Mouse (Mus musculus) hindbrain, embryonic 16.5 days (tissue): ENCODE measurements at regions not wholly inside any gene's neighbourhood (a gene's known extent, or its start where the extent isn't known, plus 50 kb on each side); places are given as distances from the start of the nearest gene placed in this dataset.
A peak's percentile ranks its signal among the peaks of the same experiment; 100 is the strongest.

Source experiments
- ATAC-seq: fragments of 200-750 bp; cut with Nextera tagmentation; 2 replicates; pipeline ENCODE4 v1.8.0; 2017; ENCODE audit warnings: moderate TSS enrichment, moderate library complexity
- H3K27ac ChIP-seq: fragments of 300-500 bp; sonication (generic); 2 replicates; pipeline ENCODE4 v1.5.1; 2014; ENCODE audit warnings: low read depth, mild to moderate bottlenecking, control low read depth, low read length, moderate library complexity
- H3K27me3 ChIP-seq: fragments of 300-500 bp; sonication (generic); replicated peaks from 2 replicates; pipeline ENCODE4 v1.6.1; 2014; ENCODE audit warnings: low read length; ENCODE audit not compliant: control insufficient read depth, insufficient read depth
- H3K36me3 ChIP-seq: fragments of 300-500 bp; sonication (generic); 2 replicates; pipeline ENCODE4 v1.6.1; 2014; ENCODE audit warnings: mild to moderate bottlenecking, low read length, moderate library complexity, mixed read lengths; ENCODE audit not compliant: control insufficient read depth, insufficient read depth
- H3K4me1 ChIP-seq: fragments of 300-500 bp; sonication (generic); 2 replicates; pipeline ENCODE4 v1.6.1; 2014; ENCODE audit warnings: low read depth, low read length; ENCODE audit not compliant: control insufficient read depth, insufficient read depth
- H3K4me2 ChIP-seq: fragments of 300-500 bp; sonication (generic); 2 replicates; pipeline ENCODE4 v1.6.1; 2014; ENCODE audit warnings: mild to moderate bottlenecking, low read length, control low read depth, moderate library complexity
- H3K4me3 ChIP-seq: fragments of 300-500 bp; sonication (generic); 2 replicates; pipeline ENCODE4 v1.5.1; 2014; ENCODE audit warnings: mild to moderate bottlenecking, low read length, control low read depth, moderate library complexity
- H3K9ac ChIP-seq: fragments of 300-500 bp; sonication (generic); 2 replicates; pipeline ENCODE4 v1.6.1; 2014; ENCODE audit warnings: low read depth, mild to moderate bottlenecking, control low read depth, low read length, moderate library complexity
- H3K9me3 ChIP-seq: fragments of 300-500 bp; sonication (generic); 2 replicates; pipeline ENCODE4 v1.6.1; 2014; ENCODE audit warnings: mild to moderate bottlenecking, low read length, moderate library complexity; ENCODE audit not compliant: control insufficient read depth
- WGBS: fragments of 180-500 bp; shearing (Covaris S2); extraction: QIAGEN DNeasy Blood & Tissue Kit; methylation state at CpG from one replicate; pipeline ENCODE4 v1.1.7; 2014; 5-methylcytosine and 5-hydroxymethylcytosine counted together

DNA sequence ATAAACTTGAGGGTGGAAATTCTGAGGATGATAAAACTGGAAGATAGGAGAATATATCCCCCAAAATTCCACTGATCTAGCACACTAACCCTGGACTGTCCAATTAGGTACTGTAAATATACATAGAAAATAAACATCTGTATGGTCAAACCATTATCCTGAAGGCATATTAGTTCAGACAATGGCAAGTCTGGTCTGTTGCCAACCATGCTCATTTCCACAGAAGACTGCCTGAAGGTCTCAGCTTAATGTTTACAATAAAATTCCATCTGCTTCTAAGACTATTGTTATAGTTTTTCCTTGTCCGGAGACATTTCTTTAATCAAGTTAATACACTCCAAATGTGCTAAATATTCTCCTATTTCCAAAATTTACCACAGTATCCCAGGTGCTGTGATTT, 441.2 kb downstream of the Sorl1 start:
- no peaks in the 10 kb centered on the region for H3K9me3 ChIP-seq
- H3K4me2 ChIP-seq = no peak overlapping the region
- H3K27ac ChIP-seq = no peak overlapping the region
- 79% methylated on average over 1 of the region's 1 CpGs for WGBS
- H3K9ac ChIP-seq = no peak overlapping the region
- no peak for ATAC-seq
- no peaks in the 10 kb centered on the region for H3K4me1 ChIP-seq
- no peaks in the 10 kb centered on the region for H3K36me3 ChIP-seq
- H3K4me3 ChIP-seq = no peak overlapping the region
- H3K27me3 ChIP-seq = no peaks in the 10 kb centered on the region

DNA sequence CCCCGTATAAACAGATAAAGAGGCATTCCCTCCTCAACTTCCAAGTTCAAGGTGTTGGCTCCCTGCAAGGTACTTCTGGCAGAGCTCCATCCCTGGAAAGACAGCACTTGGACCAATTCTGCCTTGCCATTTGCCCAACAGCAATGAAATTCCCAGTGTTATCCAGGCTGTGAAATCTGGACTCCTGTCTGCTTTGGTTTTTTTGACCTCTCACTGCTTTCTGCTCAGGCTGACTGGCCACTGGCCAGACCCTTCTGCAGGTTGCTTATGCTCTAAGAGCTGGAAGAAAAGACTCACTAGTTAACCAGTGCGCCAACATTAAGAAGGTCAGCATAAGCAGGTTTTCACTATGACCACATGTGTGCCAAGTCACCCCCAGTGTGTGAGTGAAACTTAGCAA, 448.4 kb downstream of the Sorl1 start:
- no peak for ATAC-seq

DNA sequence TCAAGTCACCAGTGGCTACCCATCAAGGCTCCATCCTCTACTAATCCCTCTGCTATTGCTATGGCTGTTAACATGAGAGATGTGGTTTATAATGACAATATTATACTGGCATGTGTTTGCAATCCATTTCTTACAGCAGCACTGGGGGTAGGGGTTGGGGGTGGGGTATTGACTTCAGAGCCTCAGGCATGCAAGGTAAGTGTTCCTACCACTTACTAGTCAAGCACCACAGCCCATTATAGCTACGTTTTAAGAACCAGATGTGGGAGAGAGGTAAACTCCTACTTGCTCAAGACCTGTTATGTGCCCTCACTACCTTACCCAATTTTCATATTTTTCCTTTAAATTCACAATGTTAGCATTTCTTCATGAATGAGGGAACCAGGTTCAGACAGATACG, 451.1 kb downstream of the Sorl1 start:
- 78% methylated on average over 2 of the region's 2 CpGs for WGBS
- no peak overlapping the region for H3K9ac ChIP-seq
- ATAC-seq = no peak

More for the DNA sequence above, 448.4 kb downstream of the Sorl1 start:
- Histone ChIP-seq H3K4me3 (no peak overlapping the region), H3K9me3 (no peaks in the 10 kb centered on the region), H3K9ac (no peak overlapping the region), H3K4me2 (no peak overlapping the region), H3K36me3 (no peaks in the 10 kb centered on the region), H3K27ac (no peak overlapping the region), H3K4me1 (no peaks in the 10 kb centered on the region), H3K27me3 (no peaks in the 10 kb centered on the region)
- WGBS = 56% methylated on average over 2 of the region's 2 CpGs

DNA sequence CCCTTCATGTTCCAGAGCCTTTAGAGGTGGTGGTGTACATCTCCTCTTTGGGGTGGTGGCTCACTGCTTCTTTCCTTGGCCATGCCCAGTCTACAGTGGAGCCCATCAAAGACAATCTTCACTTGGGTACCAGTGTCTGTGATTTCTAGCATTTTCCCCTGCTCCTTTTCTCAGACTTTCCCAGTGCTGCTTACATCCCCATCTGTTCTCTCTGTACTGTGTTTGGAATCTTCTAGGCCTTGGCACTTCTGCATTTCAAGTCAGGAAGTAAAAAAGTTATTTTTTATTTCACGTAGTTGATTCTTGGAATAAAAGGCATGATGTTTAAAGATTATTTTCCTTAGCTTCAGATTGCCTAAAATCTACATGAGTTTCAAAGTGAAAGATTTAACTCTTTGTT, 455.4 kb downstream of the Sorl1 start:
- 78% methylated on average over 1 of the region's 1 CpGs for WGBS
- no peak overlapping the region for H3K27ac ChIP-seq
- ATAC-seq = no peak
- H3K4me1 ChIP-seq = 0 out of 2 replicates have a peak, but pooled peaks cover 3% of the 10 kb centered on the region
- no peak overlapping the region for H3K9ac ChIP-seq
- H3K4me2 ChIP-seq = no peak overlapping the region
- no peak overlapping the region for H3K4me3 ChIP-seq
- H3K36me3 ChIP-seq = no peaks in the 10 kb centered on the region
- H3K9me3 ChIP-seq = no peaks in the 10 kb centered on the region
- no peaks in the 10 kb centered on the region for H3K27me3 ChIP-seq

More for the DNA sequence above, 451.1 kb downstream of the Sorl1 start:
- Histone ChIP-seq H3K9me3 (no peaks in the 10 kb centered on the region), H3K27ac (no peak overlapping the region), H3K36me3 (no peaks in the 10 kb centered on the region), H3K4me3 (no peak overlapping the region), H3K4me1 (no peaks in the 10 kb centered on the region), H3K4me2 (no peak overlapping the region), H3K27me3 (no peaks in the 10 kb centered on the region)

DNA sequence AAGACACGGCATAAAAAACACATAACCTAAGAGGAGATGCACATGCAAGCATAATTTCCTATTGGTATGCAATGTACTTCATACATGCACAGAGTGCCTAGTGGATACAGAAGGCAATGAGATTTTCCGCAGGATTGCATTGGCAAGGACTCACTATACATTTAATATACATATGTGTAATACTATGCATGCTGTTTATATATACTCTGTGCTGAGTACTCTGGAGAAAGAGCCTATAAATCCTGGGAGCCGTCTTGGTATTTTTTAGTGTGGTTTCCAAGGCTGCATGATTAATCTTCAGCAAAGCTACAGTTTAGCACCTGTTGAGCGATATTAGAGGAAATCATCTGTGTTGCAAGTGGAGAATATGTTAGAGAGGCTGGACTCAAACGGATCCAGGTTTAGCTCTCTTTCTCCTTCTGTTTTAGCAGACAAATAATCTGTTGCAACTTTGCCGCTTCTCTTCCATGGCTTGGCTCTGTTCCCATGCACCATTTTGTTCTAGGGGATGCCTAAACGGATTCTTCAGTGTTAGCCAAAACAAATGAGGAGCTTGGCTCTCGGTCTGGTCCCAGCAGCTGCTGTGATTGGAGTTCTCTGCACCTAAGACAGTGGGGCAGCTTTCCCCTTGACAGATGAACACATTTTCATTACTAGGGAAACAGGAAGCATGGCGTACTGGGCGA, 459.0 kb downstream of the Sorl1 start:
- ATAC-seq = peak; percentile 78
- Histone ChIP-seq H3K27me3 (no peaks in the 10 kb centered on the region), H3K4me2 (no peak overlapping the region; the same call in 1 of the 2 replicates), H3K4me1 (0 out of 2 replicates have a peak, but pooled peaks cover 3% of the 10 kb centered on the region), H3K27ac (peak overlapping the region; percentile 29; the same call in 1 of the 2 replicates), H3K4me3 (no peak overlapping the region), H3K36me3 (no peaks in the 10 kb centered on the region), H3K9ac (no peak overlapping the region), H3K9me3 (no peaks in the 10 kb centered on the region)
- WGBS = 59% methylated on average over 10 of the region's 10 CpGs

DNA sequence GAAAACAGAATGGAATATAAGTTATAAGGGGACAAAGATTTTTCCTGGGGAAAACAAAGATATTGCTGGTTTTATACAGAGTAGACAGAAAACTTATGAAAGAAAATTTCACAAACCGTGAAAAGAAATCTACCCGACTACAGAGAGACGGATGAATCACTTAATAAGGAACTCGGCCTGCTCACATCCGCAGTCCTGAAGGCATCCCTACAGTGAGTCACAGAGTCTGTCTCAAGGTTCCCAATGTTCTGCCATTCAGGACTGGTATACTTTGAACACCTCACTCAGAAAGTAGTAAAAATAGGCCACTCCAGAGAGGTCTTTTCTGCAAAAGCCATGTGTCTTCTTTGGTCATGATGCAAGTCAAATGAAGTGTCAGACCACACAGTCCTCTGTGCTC, 463.5 kb downstream of the Sorl1 start:
- no peak for ATAC-seq
- Histone ChIP-seq H3K4me3 (no peak overlapping the region), H3K9me3 (no peaks in the 10 kb centered on the region), H3K4me2 (no peak overlapping the region), H3K4me1 (0 out of 2 replicates have a peak, but pooled peaks cover 2% of the 10 kb centered on the region), H3K9ac (no peak overlapping the region), H3K27ac (no peak overlapping the region), H3K27me3 (no peaks in the 10 kb centered on the region), H3K36me3 (no peaks in the 10 kb centered on the region)
- whole genome bisulfite sequencing = 91% methylated on average over 5 of the region's 5 CpGs

DNA sequence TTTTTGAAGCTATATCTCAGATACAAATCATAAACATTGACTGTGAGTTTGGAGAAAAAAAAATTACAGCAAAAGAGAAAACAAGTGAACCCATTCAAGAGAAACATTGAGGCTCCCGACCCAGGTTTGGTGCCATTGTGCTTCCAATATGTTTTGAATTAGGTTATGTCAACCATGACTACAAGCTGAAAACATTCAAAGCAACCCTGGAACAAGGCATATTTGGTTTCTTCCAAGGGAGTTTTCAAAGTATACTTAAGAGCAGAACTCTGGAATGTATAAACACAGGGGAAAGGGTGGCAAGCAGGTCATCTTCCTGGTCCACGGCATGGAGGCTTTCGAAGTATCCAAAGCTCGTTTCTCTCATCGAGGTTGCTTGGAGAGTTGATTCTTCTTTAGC, 464.1 kb downstream of the Sorl1 start:
- 80% methylated on average over 5 of the region's 5 CpGs for WGBS
- H3K4me1 ChIP-seq = no peaks in the 10 kb centered on the region
- no peaks in the 10 kb centered on the region for H3K9me3 ChIP-seq

DNA sequence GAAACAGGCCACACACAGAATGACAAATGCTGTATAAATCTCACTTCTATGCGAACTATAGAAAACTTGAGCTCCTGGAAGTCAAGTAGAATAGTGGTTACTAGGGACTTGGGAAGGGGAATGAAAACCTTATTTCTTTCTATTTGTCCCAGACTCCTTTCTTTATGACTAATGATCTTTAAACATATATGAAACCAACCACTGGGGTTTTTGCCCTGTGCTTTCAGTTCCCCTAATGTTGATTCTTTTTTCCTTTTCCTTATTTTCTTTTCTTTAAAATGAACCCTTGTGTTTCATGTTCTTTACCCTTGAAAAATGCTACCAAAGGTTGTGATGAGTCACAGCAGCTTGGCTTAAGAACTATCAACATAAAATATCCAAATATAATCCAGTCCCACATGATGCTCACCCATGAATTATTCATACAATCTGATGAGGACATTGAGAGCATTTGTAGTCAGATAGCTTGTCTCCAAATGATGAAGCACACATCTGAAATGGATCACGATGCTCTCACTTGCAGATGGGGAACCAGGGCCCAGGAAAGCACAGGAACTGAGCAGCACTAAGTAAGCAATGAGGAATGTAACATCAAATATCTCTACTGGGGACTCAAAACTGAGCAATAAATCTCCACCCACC, 470.2 kb upstream of the Ubash3b start:
- H3K36me3 ChIP-seq = no peaks in the 10 kb centered on the region
- 49% methylated on average over 2 of the region's 2 CpGs for WGBS
- no peaks in the 10 kb centered on the region for H3K4me1 ChIP-seq
- no peaks in the 10 kb centered on the region for H3K27me3 ChIP-seq
- no peak for ATAC-seq
- no peak overlapping the region for H3K27ac ChIP-seq
- H3K4me2 ChIP-seq = no peak overlapping the region
- no peak overlapping the region for H3K4me3 ChIP-seq
- H3K9me3 ChIP-seq = no peaks in the 10 kb centered on the region
- no peak overlapping the region for H3K9ac ChIP-seq

More for the DNA sequence above, 464.1 kb downstream of the Sorl1 start:
- no peaks in the 10 kb centered on the region for H3K27me3 ChIP-seq
- no peak overlapping the region for H3K4me3 ChIP-seq
- no peaks in the 10 kb centered on the region for H3K36me3 ChIP-seq
- H3K27ac ChIP-seq = no peak overlapping the region
- H3K9ac ChIP-seq = no peak overlapping the region
- no peak for ATAC-seq
- H3K4me2 ChIP-seq = no peak overlapping the region

DNA sequence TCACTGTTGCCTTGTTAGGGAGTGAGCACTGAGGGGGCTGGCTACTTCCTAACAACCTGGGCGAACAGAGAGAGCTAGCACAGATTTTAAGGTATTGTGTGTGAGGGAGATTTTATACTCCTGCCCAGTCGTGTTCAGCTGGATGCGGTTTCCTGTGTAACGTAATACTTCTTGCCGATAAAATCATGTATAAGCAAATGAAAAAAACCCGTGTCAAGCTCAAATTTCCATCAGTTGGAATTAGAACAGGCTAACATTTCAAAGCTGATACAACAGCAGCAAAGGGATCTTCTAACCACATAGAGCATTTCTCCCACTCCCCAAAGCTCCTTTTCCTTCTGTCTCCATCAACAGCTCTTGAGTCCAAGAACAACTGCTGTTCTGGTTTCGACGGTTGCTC, 459.8 kb upstream of the Ubash3b start:
- Histone ChIP-seq H3K4me3 (no peak overlapping the region), H3K9me3 (no peaks in the 10 kb centered on the region), H3K4me1 (no peaks in the 10 kb centered on the region), H3K36me3 (no peaks in the 10 kb centered on the region), H3K27ac (no peak overlapping the region), H3K9ac (no peak overlapping the region), H3K4me2 (no peak overlapping the region), H3K27me3 (no peaks in the 10 kb centered on the region)
- WGBS = 81% methylated on average over 8 of the region's 8 CpGs
- ATAC-seq = no peak
